Mouse (Mus musculus) kidney, adult 2 months (tissue): Measurements from ENCODE around the gene Btbd19.

Experiments
- CTCF ChIP-seq: fragments of 200-500 bp; conservative IDR thresholded peaks from 2 replicates; pipeline ENCODE4 v1.5.1; 2011; ENCODE audit warnings: low read depth, mild to moderate bottlenecking, control low read depth, low read length, moderate library complexity, mixed read lengths; ENCODE audit not compliant: insufficient read depth, insufficient read length
- POLR2A ChIP-seq: fragments of 200-500 bp; IDR thresholded peaks from one replicate; pipeline ENCODE4 v1.6.1; 2011; ENCODE audit warnings: low read depth, low read length, control low read depth

- no peak for TF ChIP-seq POLR2A
- TF ChIP-seq CTCF: no peak
Measured at GRCm38 (mm10) chr4:117159666-117160065, 34.1 kb upstream of the Btbd19 start.
